Mouse (Mus musculus) heart, adult 2 months (tissue): Measurements from ENCODE around the gene Tbx1.

Source experiments
- CTCF ChIP-seq: fragments of 200-600 bp; IDR thresholded peaks from 2 replicates; pipeline ENCODE4 v1.8.1; 2022; ENCODE audit warnings: antibody characterized with exemption, mild to moderate bottlenecking, moderate library complexity
- EP300 ChIP-seq: fragments of 200-500 bp; IDR thresholded peaks from 2 replicates; pipeline ENCODE4 v1.6.1; 2011; ENCODE audit warnings: low read depth, low read length, control low read depth; ENCODE audit not compliant: insufficient read depth

GRCm38 (mm10) chr16:18601447-18601846, 11.0 kb upstream of the Tbx1 start:
- no peak for TF ChIP-seq EP300
- TF ChIP-seq CTCF: no peak
